ENCODE assay signal across 15 mouse cellular contexts in genomic region chr10:117119531-117119930, GRCm38 (mm10). TPM values are rescaled to one million over a fixed set of nuclear protein-coding genes. Genes with fewer than 3 reads are reported as not detected.
DNase-seq lines count a peak whose midpoint lies in the region; ATAC-seq and TF ChIP-seq lines count a peak whose summit lies in the region.
"Had no signal": no experiment of that assay in that cellular context is flagged by ENCODE, and none has a peak within 500 bp of the region (broad histone marks: within the 10 kb centered on the region; RNA-seq: fewer than 3 reads in every experiment).

No protein-coding gene starts in this region.

- TF ChIP-seq EP300 in liver, postnatal 0 days (IDR thresholded peaks at IDR 0.05; ENCODE audit: low read depth) = peak; percentile 40; the same call in 1 of the 2 replicates

- no peak for TF ChIP-seq CTCF in liver, postnatal 0 days (IDR thresholded peaks at IDR 0.05; ENCODE audit: low read depth)

- H3K4me1 ChIP-seq in heart, embryonic 16.5 days (ENCODE audit: control insufficient read depth, insufficient read depth, low read length) = peaks cover 34% of the 10 kb centered on the region
- peaks cover 26% of the 10 kb centered on the region for H3K4me1 ChIP-seq in liver, postnatal 0 days (ENCODE audit: insufficient read depth)
- H3K4me1 ChIP-seq in neural tube, embryonic 15.5 days = 0 out of 2 replicates have a peak, but pooled peaks cover 6% of the 10 kb centered on the region

- no peaks in the 10 kb centered on the region for H3K9me3 ChIP-seq in heart, embryonic 16.5 days (replicated peaks; ENCODE audit: control insufficient read depth, low read length)
- no peaks in the 10 kb centered on the region for H3K9me3 ChIP-seq in liver, postnatal 0 days (ENCODE audit: low read length)
- no peaks in the 10 kb centered on the region for H3K9me3 ChIP-seq in neural tube, embryonic 15.5 days (replicated peaks)
- H3K9me3 ChIP-seq: embryonic facial prominence, embryonic 12.5 days; forebrain, embryonic 15.5 days had no signal

- no peaks in the 10 kb centered on the region for H3K36me3 ChIP-seq in heart, embryonic 16.5 days (ENCODE audit: control insufficient read depth, insufficient read depth)
- H3K36me3 ChIP-seq in liver, postnatal 0 days (replicated peaks; ENCODE audit: insufficient read depth, low read length) = no peaks in the 10 kb centered on the region
- no peaks in the 10 kb centered on the region for H3K36me3 ChIP-seq in neural tube, embryonic 15.5 days
- H3K36me3 ChIP-seq: embryonic facial prominence, embryonic 12.5 days; forebrain, embryonic 15.5 days had no signal

- no peak for DNase-seq in heart, postnatal 25 days (ENCODE audit: low spot score)
- peak; percentile 40 for DNase-seq in CD4-positive helper T cell, adult 2 months (ENCODE audit: low read depth, low spot score)
- peak; percentile 17 to 24 for DNase-seq in CD8-positive naive resting alpha-beta T cell, adult 2 months (ENCODE audit: low read depth in 2 of 2, low spot score in 2 of 2)
- DNase-seq in liver, postnatal 0 days = no peak
- no peak for DNase-seq in urinary bladder, postnatal 10 days (ENCODE audit: low spot score)
- DNase-seq: adrenal gland, postnatal 25 days; cerebellum, adult 8-10 months; kidney, postnatal 36 days; lung, postnatal 36 days had no signal

- peak overlapping the region; percentile 22; the same call in 1 of the 2 replicates for H3K4me3 ChIP-seq in heart, embryonic 16.5 days (ENCODE audit: low read length)
- H3K4me3 ChIP-seq in liver, postnatal 0 days (ENCODE audit: low read depth, low read length) = no peak overlapping the region
- no peak overlapping the region for H3K4me3 ChIP-seq in neural tube, embryonic 15.5 days (replicated peaks)
- H3K4me3 ChIP-seq: embryonic facial prominence, embryonic 12.5 days; forebrain, embryonic 15.5 days; myocyte had no signal

- WGBS in heart, embryonic 16.5 days = 22% methylated on average over 11 of the region's 11 CpGs
- WGBS in liver, postnatal 0 days (ENCODE audit: insufficient replicate concordance) = 38% methylated on average over 11 of the region's 11 CpGs
- 74% methylated on average over 11 of the region's 11 CpGs for WGBS in neural tube, embryonic 15.5 days

- H3K4me2 ChIP-seq in heart, embryonic 16.5 days (ENCODE audit: low read depth, low read length) = peak overlapping the region; percentile 53
- H3K4me2 ChIP-seq in liver, postnatal 0 days (ENCODE audit: low read depth, low read length) = peak overlapping the region; percentile 23; the same call in 1 of the 2 replicates
- H3K4me2 ChIP-seq in neural tube, embryonic 15.5 days = no peak overlapping the region
- H3K4me2 ChIP-seq: embryonic facial prominence, embryonic 12.5 days; forebrain, embryonic 15.5 days had no signal

- peak; percentile 49 for ATAC-seq in heart, embryonic 16.5 days (replicated peaks; ENCODE audit: extremely low read depth, insufficient read depth, low FRiP score)
- ATAC-seq in liver, postnatal 0 days = no peak
- ATAC-seq in neural tube, embryonic 15.5 days (ENCODE audit: low FRiP score) = no peak
- ATAC-seq: forebrain, embryonic 15.5 days; hindbrain, postnatal 0 days had no signal

- intact Hi-C loops in heart, postnatal 25 days (cut with DNase I) = no loop called here

- no peaks in the 10 kb centered on the region for H3K27me3 ChIP-seq in heart, embryonic 16.5 days (ENCODE audit: control insufficient read depth, insufficient read depth, low read length)
- no peaks in the 10 kb centered on the region for H3K27me3 ChIP-seq in liver, postnatal 0 days (ENCODE audit: insufficient read depth, low read length)
- H3K27me3 ChIP-seq in neural tube, embryonic 15.5 days (replicated peaks) = no peaks in the 10 kb centered on the region
- H3K27me3 ChIP-seq: embryonic facial prominence, embryonic 12.5 days; forebrain, embryonic 15.5 days had no signal

- H3K27ac ChIP-seq in heart, embryonic 16.5 days (ENCODE audit: low read length) = peak overlapping the region; percentile 89
- H3K27ac ChIP-seq in liver, postnatal 0 days (ENCODE audit: low read depth) = no peak overlapping the region
- no peak overlapping the region for H3K27ac ChIP-seq in neural tube, embryonic 15.5 days (replicated peaks)
- H3K27ac ChIP-seq: embryonic facial prominence, embryonic 12.5 days; forebrain, embryonic 15.5 days; hindbrain, postnatal 0 days had no signal

- H3K9ac ChIP-seq in heart, embryonic 16.5 days (ENCODE audit: low read length) = peak overlapping the region; percentile 41; the same call in 1 of the 2 replicates
- H3K9ac ChIP-seq in liver, postnatal 0 days (replicated peaks) = no peak overlapping the region
- H3K9ac ChIP-seq in neural tube, embryonic 15.5 days (replicated peaks) = no peak overlapping the region
- H3K9ac ChIP-seq: embryonic facial prominence, embryonic 12.5 days; forebrain, embryonic 15.5 days had no signal

RNA-seq across cellular contexts. Expression of gene Frs2, which starts 28.8 kb away (rescaled TPM):
- polyA plus RNA-seq in heart, embryonic 16.5 days (2015; fragmentation: Nextera tagmentation; extraction: Ambion mirVana) = 16.1 and 17.5 TPM in 2 replicates
- total RNA-seq in heart, postnatal 25 days (2021) = 10 to 100 TPM; 16.3 to 17.1 TPM
- polyA plus RNA-seq in liver, postnatal 0 days (2015; fragmentation: Nextera tagmentation; extraction: Ambion mirVana) = 7.7 and 8.0 TPM in 2 replicates
- polyA plus RNA-seq in neural tube, embryonic 15.5 days (2015; fragmentation: Nextera tagmentation; extraction: Ambion mirVana) = 19.7 and 21.4 TPM in 2 replicates

RNA-seq across cellular contexts. Expression of gene Cct2, which starts 55.9 kb away (rescaled TPM):
- polyA plus RNA-seq in heart, embryonic 16.5 days (2015; fragmentation: Nextera tagmentation; extraction: Ambion mirVana) = 167 and 185 TPM in 2 replicates
- 100 to 1,000 TPM; 129 to 137 TPM for total RNA-seq in heart, postnatal 25 days (2021)
- polyA plus RNA-seq in liver, postnatal 0 days (2015; fragmentation: Nextera tagmentation; extraction: Ambion mirVana) = 101 and 105 TPM in 2 replicates
- polyA plus RNA-seq in neural tube, embryonic 15.5 days (2015; fragmentation: Nextera tagmentation; extraction: Ambion mirVana) = 247 and 251 TPM in 2 replicates

Comparison
In these comparisons a context has a peak if more than half of its experiments do, and no peak if none do; other contexts are left out.
1. DNase-seq: peak in CD4-positive helper T cell, adult 2 months (single experiment) and CD8-positive naive resting alpha-beta T cell, adult 2 months (2 of 2); none in heart, postnatal 25 days (single experiment), liver, postnatal 0 days (single experiment) and urinary bladder, postnatal 10 days (single experiment).